Mouse (Mus musculus): ENCODE measurements at regions not wholly inside any gene's neighbourhood (a gene's known extent, or its start where the extent isn't known, plus 50 kb on each side); places are given as distances from the start of the nearest gene placed in this dataset.

DNA sequence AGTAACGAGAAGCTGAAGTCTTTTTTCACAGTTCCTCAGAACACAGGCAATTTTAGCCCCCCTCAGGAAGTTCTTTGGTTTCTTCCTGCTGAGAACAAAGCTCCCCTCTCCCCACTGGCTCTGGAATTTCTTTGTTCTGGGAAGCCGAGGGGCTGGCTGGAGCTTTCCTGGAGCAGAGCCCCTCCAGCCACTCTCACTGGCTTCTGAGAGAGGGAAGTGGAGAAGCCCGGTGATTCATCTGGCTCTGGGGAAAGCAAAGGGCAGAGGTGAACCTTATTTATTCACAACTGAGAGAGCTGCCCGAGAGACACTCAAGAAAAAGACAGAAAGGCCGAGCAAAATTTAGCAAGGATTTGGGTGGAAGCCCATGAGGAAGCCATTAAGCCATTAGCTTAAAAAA is 63.9 kb downstream of the Ddx3x start:
- peak; percentile 7 for DNase-seq

DNA sequence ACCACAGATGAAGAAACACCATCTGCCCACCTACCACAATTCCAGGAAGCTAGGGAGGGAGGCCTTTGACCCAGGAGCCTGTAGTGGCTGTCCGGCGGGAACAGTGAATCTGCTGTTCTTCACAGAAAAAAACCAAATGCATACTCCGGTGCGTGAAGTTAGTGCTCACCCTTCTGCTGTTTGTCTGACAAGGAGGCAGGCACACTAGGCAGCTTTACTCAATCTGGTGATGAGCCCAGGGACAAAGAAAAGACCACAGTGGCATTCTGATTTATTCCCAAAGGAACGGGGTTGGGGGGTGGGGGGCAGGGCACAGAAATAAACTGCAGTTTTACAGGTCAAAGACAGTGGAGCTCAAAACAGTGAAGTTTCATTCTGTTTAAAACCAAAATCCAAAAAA is 64.4 kb downstream of the Ddx3x start:
- no peak for DNase-seq

- DNase-seq, result no peak
These were observed 65.4 kb downstream of the Ddx3x start for GRCm38 (mm10) chrX:13346011-13346631.

GRCm38 (mm10) chrX:13346696-13347026 is 65.9 kb downstream of the Ddx3x start:
- peak; percentile 19 for DNase-seq

DNA sequence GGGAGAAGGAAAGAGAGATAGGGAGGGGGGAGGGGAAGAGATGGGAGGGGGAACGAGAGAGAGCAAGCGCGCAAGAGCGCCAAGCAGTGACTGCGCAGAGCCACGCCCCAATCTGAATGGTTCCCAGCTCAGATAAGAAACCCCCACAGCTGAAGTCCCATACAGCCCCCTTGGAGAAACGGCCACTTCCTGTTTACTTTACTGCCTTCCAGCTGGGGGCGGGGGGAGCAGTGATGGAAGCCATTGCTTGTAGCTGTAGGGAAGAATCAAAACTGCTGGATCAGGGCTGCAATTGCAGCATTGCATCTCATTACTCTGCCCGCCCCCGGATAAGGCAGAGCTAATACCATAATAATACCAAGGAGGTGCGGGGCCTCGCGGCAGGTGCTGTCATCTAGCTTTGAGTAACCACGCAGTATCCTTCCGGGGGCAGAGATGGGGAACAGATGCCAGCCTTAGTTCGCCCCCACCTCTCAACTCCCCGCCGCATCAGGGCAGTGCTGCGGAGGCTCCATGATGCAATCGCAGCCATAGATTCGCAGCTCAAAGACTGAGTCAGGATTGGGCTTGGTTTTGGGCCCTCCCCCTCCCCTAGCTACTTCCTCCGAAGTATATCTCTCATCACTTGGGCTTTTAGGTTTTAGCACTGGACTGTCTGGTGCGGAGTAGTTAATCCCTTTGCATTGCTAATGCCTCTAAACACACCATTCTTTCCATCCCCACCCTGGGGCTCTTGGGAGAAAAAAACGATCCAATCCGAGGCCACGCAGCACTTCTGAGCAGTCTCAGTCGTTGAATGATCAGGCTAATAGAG is 66.5 kb downstream of the Ddx3x start:
- peak; percentile 49 for DNase-seq

DNA sequence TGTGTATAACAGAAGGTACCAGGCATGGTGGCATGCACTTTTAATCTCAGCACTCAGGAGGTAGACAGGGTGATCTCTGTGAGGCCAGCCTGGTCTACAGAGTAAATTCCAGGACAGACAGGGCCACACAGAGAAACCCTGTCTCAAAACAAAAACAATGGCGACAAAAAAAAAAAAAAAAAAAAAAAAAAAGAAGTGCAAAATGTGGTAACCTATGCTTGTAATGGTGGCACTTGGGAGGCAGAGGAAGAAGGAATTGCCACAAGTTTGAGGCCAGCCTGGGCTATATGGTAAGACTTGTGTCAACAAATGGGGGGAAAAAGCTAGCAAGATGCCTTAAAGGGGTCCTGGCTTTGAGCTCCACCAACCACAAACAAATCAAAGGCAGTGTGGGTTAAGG is 67.6 kb downstream of the Ddx3x start:
- DNase-seq, result no peak

GRCm38 (mm10) chrX:13350461-13350860 is 69.7 kb downstream of the Ddx3x start:
- DNase-seq, result peak; percentile 5

DNA sequence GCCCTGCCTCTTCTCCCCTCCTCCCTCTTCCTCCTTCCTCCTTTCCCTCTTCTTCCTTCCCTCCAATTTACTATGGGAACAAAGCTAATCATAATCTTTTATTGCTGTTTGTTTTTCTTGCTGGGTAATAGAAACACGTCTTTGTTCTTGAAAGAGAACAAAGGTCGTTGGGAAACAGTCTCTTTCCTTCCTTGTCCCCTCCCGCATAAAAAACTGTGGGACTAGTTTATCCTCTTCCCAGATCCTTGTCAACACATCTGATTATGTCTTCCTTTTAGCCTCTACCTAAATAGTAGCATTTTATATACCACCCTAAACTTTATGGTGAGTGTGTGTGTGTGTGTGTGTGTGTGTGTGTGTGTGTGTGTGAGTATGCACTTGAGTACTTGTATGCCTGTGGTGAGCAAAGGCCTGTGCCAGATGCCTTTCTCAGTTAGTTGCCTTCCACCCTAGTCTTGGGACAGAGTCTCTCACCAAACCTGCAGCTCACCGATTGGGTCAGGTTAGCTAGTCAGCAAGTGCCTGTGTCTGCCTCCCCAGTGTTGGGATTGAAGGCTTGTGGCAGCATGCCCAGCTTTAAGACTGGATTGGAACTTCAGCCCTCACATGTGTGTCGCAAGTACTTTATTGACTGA is 76.5 kb downstream of the Ddx3x start:
- no peak for DNase-seq

GRCm38 (mm10) chrX:13357973-13358372 is 77.2 kb downstream of the Ddx3x start:
- DNase-seq, result no peak

DNA sequence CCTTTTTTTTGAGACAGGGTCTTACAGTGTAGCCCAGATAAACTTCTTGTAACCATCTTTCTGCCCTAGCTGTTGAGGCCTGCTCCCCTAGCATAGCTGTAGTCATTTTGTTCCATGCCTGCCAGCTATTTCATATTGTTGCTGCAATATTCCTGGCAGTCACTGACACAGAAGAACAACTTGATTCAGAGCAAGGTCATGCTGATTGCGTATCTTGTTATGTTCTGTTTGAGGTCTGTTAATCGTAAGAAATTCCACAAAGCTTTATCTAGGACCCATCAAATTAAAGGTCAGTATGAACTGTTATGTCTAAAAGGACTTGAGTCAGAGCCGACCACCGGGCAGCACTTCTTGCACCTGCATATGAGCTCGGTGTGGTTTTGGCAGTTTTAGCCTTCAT is 79.7 kb downstream of the Ddx3x start:
- DNase-seq, result no peak

GRCm38 (mm10) chrX:13370319-13370718 is 89.5 kb downstream of the Ddx3x start:
- no peak for DNase-seq

- no peak for DNase-seq
These were observed 92.0 kb downstream of the Ddx3x start for GRCm38 (mm10) chrX:13372752-13373151.

GRCm38 (mm10) chrX:13386354-13386753 is 79.6 kb upstream of the Nyx start:
- DNase-seq, result no peak

DNA sequence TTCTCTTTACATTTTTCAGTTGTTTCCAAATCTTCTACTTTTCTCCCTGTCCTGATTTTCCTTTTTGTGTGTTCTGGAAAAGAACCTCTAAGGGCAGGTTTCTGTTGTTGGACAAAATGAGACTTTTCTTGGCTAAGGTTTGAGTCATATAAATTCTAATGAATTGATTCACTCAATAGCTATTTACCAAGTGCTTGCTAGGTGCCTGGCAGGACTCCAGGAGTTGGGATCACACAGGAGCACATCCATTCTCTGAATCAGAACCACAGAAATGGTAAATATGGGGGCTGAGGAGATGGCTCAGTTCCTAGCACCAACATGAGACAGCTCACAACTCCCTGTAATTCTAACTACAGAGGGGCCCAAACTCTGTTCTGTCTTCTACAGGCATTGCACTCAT is 67.4 kb upstream of the Nyx start:
- DNase-seq, result no peak

DNA sequence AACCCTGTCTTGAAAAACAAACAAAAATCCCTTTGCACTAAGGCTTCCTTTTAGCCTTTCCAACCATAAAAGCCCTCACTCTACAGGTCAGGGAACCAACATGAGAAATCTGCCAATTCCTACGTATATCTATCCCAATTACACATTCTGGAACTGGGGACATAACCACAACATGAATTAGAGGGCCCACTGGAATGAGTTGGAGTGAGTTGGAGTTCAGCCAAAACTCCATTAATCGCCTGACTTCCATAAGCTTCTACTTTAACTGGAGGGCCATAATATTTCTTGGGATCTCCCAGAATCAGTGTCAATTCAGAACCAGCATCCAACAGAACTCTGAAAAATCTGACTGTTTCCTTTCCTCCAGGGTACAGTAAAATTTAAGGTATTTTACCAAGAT is 53.2 kb upstream of the Nyx start:
- DNase-seq, result no peak

DNA sequence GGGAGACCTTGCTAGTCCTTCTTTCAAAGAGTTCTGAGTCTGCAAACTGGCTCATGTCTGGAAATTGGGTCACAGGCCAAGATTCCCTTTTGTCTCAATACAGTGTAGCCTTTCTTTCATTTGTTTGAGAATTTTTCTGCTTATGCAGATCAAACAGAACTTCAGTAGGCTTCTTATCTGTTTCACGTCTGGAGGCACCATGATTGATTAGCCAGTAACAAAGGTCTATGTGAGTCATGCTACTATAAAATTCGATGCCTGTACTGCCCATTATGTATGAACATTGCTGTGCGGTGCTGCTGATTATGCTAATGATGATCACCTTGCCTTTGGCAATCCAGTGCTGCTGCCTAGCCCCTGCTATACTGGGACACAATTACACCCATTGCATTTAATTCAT is 52.8 kb upstream of the Nyx start:
- no peak for DNase-seq

Measured in kidney, adult 9 months (tissue).